Mouse (Mus musculus): ENCODE results near the gene Nudt8. TPM values are rescaled to one million over a fixed set of nuclear protein-coding genes. Genes with fewer than 3 reads are reported as not detected.

Gene Nudt8
- polyA plus RNA-seq, 1 experiment from 2014 or later, result 74.1 TPM

DNA sequence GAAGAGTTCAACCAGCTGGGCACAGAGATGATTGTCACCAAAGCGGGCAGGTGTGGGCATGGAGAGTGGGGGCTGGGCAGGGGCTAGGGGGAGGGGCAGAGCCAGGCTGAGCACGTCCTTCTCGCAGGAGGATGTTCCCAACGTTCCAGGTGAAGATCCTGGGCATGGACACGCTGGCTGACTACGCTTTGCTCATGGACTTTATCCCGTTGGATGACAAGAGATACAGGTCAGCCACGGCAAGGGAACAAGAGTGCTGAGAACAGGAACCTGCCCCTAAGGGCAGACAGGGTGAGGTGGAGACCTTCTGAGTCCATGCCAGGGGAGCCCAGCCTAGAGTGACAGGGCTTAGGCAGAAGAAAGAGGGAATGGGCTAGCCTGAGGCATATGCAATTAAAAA, 3.6 kb upstream of the Nudt8 start:
- 75% methylated on average over 8 of the region's 8 CpGs for WGBS
- Histone ChIP-seq H3K4me3 (ENCODE audit: control insufficient read depth in 1 of 2, insufficient read depth in 1 of 2, low read depth in 1 of 2, low read length in 2 of 2) (no peak overlapping the region), H3K9me3 (ENCODE audit: control insufficient read depth, low read length) (no peaks in the 10 kb centered on the region), H3K27ac (replicated peaks in 1 of 2; ENCODE audit: control insufficient read depth in 1 of 2, insufficient read depth in 1 of 2, low read depth in 2 of 2, low read length in 2 of 2) (no peak overlapping the region), H3K9ac (ENCODE audit: low read length) (no peak overlapping the region), H3K36me3 (ENCODE audit: control insufficient read depth, insufficient read depth, low read length) (no peaks in the 10 kb centered on the region), H3K4me2 (ENCODE audit: low read length) (no peak overlapping the region), H3K4me1 (ENCODE audit: control insufficient read depth in 2 of 2, insufficient read depth in 2 of 2, low read length in 2 of 2) (peaks cover 11 to 16% of the 10 kb centered on the region in 2 experiments), H3K27me3 (ENCODE audit: control insufficient read depth, insufficient read depth, low read length) (no peaks in the 10 kb centered on the region)
- no peak for ATAC-seq (ENCODE audit: insufficient number of reproducible peaks, insufficient read depth, low FRiP score, low read depth)

DNA sequence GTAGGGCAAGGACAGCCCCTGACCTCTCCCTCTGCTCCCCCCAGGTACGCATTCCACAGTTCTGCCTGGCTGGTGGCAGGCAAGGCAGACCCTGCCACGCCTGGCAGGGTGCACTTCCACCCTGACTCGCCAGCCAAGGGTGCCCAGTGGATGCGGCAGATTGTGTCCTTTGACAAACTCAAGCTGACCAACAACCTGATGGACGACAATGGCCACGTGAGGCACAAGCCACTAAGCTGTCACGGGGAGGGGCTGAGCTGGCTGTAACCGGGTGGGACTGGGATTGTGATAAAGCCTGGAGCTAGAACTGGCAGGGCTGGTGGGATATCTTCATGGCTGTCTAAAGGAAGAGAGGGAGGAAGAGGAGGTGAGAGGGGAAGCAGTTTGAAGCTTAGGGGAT, 3.1 kb upstream of the Nudt8 start:
- Histone ChIP-seq H3K9me3 (ENCODE audit: control insufficient read depth, low read length) (no peaks in the 10 kb centered on the region), H3K27ac (replicated peaks in 1 of 2; ENCODE audit: control insufficient read depth in 1 of 2, insufficient read depth in 1 of 2, low read depth in 2 of 2, low read length in 2 of 2) (no peak overlapping the region), H3K9ac (ENCODE audit: low read length) (no peak overlapping the region), H3K4me1 (ENCODE audit: control insufficient read depth in 2 of 2, insufficient read depth in 2 of 2, low read length in 2 of 2) (peaks cover 16 to 21% of the 10 kb centered on the region in 2 experiments), H3K27me3 (ENCODE audit: control insufficient read depth, insufficient read depth, low read length) (no peaks in the 10 kb centered on the region), H3K4me2 (ENCODE audit: low read length) (no peak overlapping the region), H3K36me3 (ENCODE audit: control insufficient read depth, insufficient read depth, low read length) (no peaks in the 10 kb centered on the region), H3K4me3 (ENCODE audit: control insufficient read depth in 1 of 2, insufficient read depth in 1 of 2, low read depth in 1 of 2, low read length in 2 of 2) (no peak overlapping the region)
- 43% methylated on average over 8 of the region's 8 CpGs for WGBS
- no peak for ATAC-seq (ENCODE audit: insufficient number of reproducible peaks, insufficient read depth, low FRiP score, low read depth)

DNA sequence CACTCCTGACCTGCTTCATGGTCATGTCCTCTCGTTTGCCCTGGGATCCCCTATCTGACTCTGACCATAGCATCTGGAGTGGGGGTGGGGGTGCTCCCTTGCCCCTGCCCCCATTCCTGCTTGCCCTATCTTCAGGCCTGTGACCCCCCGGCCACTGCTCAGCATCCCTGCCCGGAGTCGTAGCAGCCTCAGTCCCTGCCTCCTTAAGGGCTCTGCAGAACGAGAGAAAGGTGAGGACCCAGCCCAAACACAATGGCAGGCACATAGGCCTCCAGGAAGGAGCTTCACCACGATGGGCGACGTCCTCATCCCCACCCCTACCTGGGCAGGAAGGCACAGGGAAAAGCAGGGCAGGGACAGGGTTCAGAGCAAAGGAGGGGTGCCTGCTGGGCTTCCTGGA, 2.0 kb upstream of the Nudt8 start:
- Histone ChIP-seq H3K36me3 (ENCODE audit: control insufficient read depth, insufficient read depth, low read length) (no peaks in the 10 kb centered on the region), H3K27me3 (ENCODE audit: control insufficient read depth, insufficient read depth, low read length) (no peaks in the 10 kb centered on the region), H3K9ac (ENCODE audit: low read length) (no peak overlapping the region), H3K9me3 (ENCODE audit: control insufficient read depth, low read length) (no peaks in the 10 kb centered on the region), H3K27ac (replicated peaks in 1 of 2; ENCODE audit: control insufficient read depth in 1 of 2, insufficient read depth in 1 of 2, low read depth in 2 of 2, low read length in 2 of 2) (no peak overlapping the region), H3K4me1 (ENCODE audit: control insufficient read depth in 2 of 2, insufficient read depth in 2 of 2, low read length in 2 of 2) (peaks cover 25 to 31% of the 10 kb centered on the region in 2 experiments), H3K4me3 (ENCODE audit: control insufficient read depth in 1 of 2, insufficient read depth in 1 of 2, low read depth in 1 of 2, low read length in 2 of 2) (no peak overlapping the region), H3K4me2 (ENCODE audit: low read length) (no peak overlapping the region)
- no peak for ATAC-seq (ENCODE audit: insufficient number of reproducible peaks, insufficient read depth, low FRiP score, low read depth)
- 74% methylated on average over 8 of the region's 8 CpGs for WGBS

DNA sequence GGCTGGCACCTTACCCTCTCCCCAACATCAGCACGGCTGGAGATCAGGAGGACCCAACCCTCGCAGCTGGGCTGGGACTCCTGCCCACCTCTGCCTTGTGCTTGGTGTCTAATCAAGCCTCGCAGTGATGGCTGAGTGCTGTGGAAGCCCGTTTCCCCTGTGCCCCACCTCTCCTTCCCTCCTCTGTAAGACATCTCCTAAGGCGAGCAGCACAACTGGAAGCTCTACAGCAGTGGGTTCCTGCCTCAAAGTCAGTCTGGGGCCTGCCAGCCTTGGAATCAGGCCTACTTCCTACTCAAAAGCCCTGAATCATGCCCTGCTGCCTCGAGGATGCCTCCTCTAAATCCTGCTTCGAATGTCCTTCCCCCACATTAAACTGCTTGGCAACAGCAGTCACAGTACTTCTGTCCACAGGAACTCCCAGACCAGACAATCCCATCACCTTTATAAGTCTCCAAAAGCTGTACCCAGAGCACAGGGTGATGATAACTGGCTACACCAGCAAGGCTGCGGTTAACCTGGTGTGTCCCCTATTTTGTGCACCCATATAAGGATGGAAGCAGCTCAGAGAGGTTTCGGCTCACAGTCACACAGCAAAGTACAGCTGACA, 1.2 kb upstream of the Nudt8 start:
- WGBS, result 85% methylated on average over 9 of the region's 9 CpGs
- H3K36me3 ChIP-seq (ENCODE audit: control insufficient read depth, insufficient read depth, low read length), result no peaks in the 10 kb centered on the region
- peak overlapping the region in 1 of 2 experiments; percentile 74; a peak in 2 of 4 replicates for H3K4me3 ChIP-seq (ENCODE audit: control insufficient read depth in 1 of 2, insufficient read depth in 1 of 2, low read depth in 1 of 2, low read length in 2 of 2)
- no peaks in the 10 kb centered on the region for H3K9me3 ChIP-seq (ENCODE audit: control insufficient read depth, low read length)
- peak overlapping the region; percentile 91 for H3K9ac ChIP-seq (ENCODE audit: low read length)
- ATAC-seq (ENCODE audit: insufficient number of reproducible peaks, insufficient read depth, low FRiP score, low read depth), result no peak
- peaks cover 33 to 36% of the 10 kb centered on the region in 2 experiments for H3K4me1 ChIP-seq (ENCODE audit: control insufficient read depth in 2 of 2, insufficient read depth in 2 of 2, low read length in 2 of 2)
- peak overlapping the region; percentile 86 for H3K4me2 ChIP-seq (ENCODE audit: low read length)
- H3K27ac ChIP-seq (replicated peaks in 1 of 2; ENCODE audit: control insufficient read depth in 1 of 2, insufficient read depth in 1 of 2, low read depth in 2 of 2, low read length in 2 of 2), result no peak overlapping the region
- no peaks in the 10 kb centered on the region for H3K27me3 ChIP-seq (ENCODE audit: control insufficient read depth, insufficient read depth, low read length)

DNA sequence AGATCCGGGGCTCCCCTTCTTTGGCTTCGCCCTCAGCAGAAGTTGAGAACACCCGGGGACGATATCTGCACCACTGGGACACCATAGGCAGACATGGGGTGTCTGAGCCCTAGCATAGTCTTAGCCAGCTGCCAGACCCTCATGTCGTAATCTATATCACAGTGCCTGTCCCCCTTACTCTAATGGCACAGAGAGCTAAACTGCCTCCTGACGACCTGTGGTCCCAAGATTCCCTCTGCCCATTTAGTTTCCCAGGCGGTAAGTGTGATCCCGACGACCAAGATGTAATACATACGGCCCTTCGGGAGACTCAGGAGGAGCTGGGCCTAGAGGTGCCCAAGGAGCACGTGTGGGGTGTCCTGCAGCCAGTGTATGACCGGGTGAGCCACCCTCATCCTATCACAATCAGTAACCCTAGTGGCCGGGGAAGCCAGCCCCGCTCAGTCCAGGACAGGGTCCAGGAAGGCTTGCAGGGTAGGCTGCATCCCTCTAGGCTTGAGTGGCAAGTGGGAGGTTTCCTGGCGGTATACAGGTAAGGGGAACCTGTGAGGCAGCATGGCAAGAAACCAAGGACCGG, 657 bp downstream of the Nudt8 start:
- peaks cover 14% of the 10 kb centered on the region for H3K36me3 ChIP-seq (ENCODE audit: control insufficient read depth, insufficient read depth, low read length)
- H3K27me3 ChIP-seq (ENCODE audit: control insufficient read depth, insufficient read depth, low read length), result no peaks in the 10 kb centered on the region
- no peak for ATAC-seq (ENCODE audit: insufficient number of reproducible peaks, insufficient read depth, low FRiP score, low read depth)
- peak overlapping the region; percentile 91 for H3K9ac ChIP-seq (ENCODE audit: low read length)
- peaks cover 44 to 49% of the 10 kb centered on the region in 2 experiments for H3K4me1 ChIP-seq (ENCODE audit: control insufficient read depth in 2 of 2, insufficient read depth in 2 of 2, low read length in 2 of 2)
- peak overlapping the region; percentile 86 for H3K4me2 ChIP-seq (ENCODE audit: low read length)
- peak overlapping the region; percentile 95 to 99 for H3K27ac ChIP-seq (replicated peaks in 1 of 2; ENCODE audit: control insufficient read depth in 1 of 2, insufficient read depth in 1 of 2, low read depth in 2 of 2, low read length in 2 of 2)
- H3K4me3 ChIP-seq (ENCODE audit: control insufficient read depth in 1 of 2, insufficient read depth in 1 of 2, low read depth in 1 of 2, low read length in 2 of 2), result peak overlapping the region; percentile 68 to 74
- no peaks in the 10 kb centered on the region for H3K9me3 ChIP-seq (ENCODE audit: control insufficient read depth, low read length)
- WGBS, result 17% methylated on average over 17 of the region's 17 CpGs

DNA sequence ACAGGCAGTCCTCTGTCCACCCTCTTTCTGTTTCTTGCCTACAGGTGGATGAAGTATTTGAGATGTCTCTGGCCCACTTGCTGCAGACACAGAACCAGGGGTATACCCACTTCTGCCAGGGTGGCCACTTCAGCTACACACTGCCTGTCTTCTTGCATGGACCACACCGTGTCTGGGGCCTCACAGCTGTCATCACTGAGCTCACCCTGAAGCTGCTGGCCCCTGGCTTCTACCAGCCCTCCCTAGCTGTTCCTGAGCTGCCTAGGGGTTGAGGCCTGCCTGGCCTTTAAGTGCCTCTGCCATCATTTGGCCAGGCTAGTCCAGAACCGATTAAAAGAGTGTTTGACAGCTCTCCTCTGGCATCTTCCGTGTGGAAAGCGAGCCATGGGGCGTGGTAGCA, 1.4 kb downstream of the Nudt8 start:
- Histone ChIP-seq H3K27me3 (ENCODE audit: control insufficient read depth, insufficient read depth, low read length) (no peaks in the 10 kb centered on the region), H3K36me3 (ENCODE audit: control insufficient read depth, insufficient read depth, low read length) (peaks cover 21% of the 10 kb centered on the region), H3K9ac (ENCODE audit: low read length) (peak overlapping the region; percentile 91; the same call in 1 of the 2 replicates), H3K4me1 (ENCODE audit: control insufficient read depth in 2 of 2, insufficient read depth in 2 of 2, low read length in 2 of 2) (peaks cover 44 to 49% of the 10 kb centered on the region in 2 experiments), H3K4me3 (ENCODE audit: control insufficient read depth in 1 of 2, insufficient read depth in 1 of 2, low read depth in 1 of 2, low read length in 2 of 2) (0 out of 4 replicates have a peak overlapping the region, but pooled peaks of 1 of the 2 experiments have one; percentile 74), H3K9me3 (ENCODE audit: control insufficient read depth, low read length) (no peaks in the 10 kb centered on the region), H3K27ac (replicated peaks in 1 of 2; ENCODE audit: control insufficient read depth in 1 of 2, insufficient read depth in 1 of 2, low read depth in 2 of 2, low read length in 2 of 2) (peak overlapping the region; percentile 95 to 99), H3K4me2 (ENCODE audit: low read length) (peak overlapping the region; percentile 86)
- ATAC-seq (ENCODE audit: insufficient number of reproducible peaks, insufficient read depth, low FRiP score, low read depth), result no peak
- 60% methylated on average over 5 of the region's 5 CpGs for WGBS

DNA sequence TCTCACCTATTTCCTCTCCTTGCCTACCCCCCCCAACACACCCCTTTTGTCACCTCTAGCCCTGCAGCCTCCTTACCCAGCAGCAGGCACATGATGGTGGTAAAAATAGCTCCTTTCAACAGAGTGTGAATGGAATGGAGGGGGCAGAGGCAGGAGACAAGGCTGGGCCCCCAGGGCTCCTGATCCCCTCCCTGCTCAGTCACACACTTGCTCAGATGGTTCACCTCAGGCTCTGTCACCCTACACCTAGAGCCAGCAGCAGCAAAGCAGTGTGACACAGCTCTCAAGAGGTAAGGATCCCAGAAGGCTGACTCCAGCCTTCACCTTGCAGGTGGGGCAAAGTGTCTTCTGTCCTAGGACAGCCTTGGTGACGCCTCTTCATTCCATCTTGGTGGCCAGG, 2.7 kb downstream of the Nudt8 start, which contains the start of gene Doc2g:
TSS of gene Doc2g (plus strand) at position 202 of the 400 bp plus-strand sequence.
- no peaks in the 10 kb centered on the region for H3K9me3 ChIP-seq (ENCODE audit: control insufficient read depth, low read length)
- H3K4me2 ChIP-seq (ENCODE audit: low read length), result peak within 1 kb of the TSS; percentile 67
- peak within 1 kb of the TSS; percentile 91 for H3K9ac ChIP-seq (ENCODE audit: low read length)
- no peaks in the 10 kb centered on the region for H3K27me3 ChIP-seq (ENCODE audit: control insufficient read depth, insufficient read depth, low read length)
- peak within 1 kb of the TSS; percentile 93 to 99 for H3K27ac ChIP-seq (replicated peaks in 1 of 2; ENCODE audit: control insufficient read depth in 1 of 2, insufficient read depth in 1 of 2, low read depth in 2 of 2, low read length in 2 of 2)
- ATAC-seq (ENCODE audit: insufficient number of reproducible peaks, insufficient read depth, low FRiP score, low read depth), result peak; percentile 48
- H3K4me1 ChIP-seq (ENCODE audit: control insufficient read depth in 2 of 2, insufficient read depth in 2 of 2, low read length in 2 of 2), result peaks cover 44 to 49% of the 10 kb centered on the region in 2 experiments
- H3K4me3 ChIP-seq (ENCODE audit: control insufficient read depth in 1 of 2, insufficient read depth in 1 of 2, low read depth in 1 of 2, low read length in 2 of 2), result peak within 1 kb of the TSS; percentile 16 to 38
- H3K36me3 ChIP-seq (ENCODE audit: control insufficient read depth, insufficient read depth, low read length), result peaks cover 34% of the 10 kb centered on the region
- 32% methylated on average over 1 of the region's 1 CpGs for whole genome bisulfite sequencing

Measured in heart, embryonic 14.5 days (tissue).